Mouse (Mus musculus): ENCODE results near the gene Ssh3. TPM values are rescaled to one million over a fixed set of nuclear protein-coding genes. Genes with fewer than 3 reads are reported as not detected.

Ssh3 gene
- 23.2 and 32.7 TPM in 2 replicates for total RNA-seq (2017)

DNA sequence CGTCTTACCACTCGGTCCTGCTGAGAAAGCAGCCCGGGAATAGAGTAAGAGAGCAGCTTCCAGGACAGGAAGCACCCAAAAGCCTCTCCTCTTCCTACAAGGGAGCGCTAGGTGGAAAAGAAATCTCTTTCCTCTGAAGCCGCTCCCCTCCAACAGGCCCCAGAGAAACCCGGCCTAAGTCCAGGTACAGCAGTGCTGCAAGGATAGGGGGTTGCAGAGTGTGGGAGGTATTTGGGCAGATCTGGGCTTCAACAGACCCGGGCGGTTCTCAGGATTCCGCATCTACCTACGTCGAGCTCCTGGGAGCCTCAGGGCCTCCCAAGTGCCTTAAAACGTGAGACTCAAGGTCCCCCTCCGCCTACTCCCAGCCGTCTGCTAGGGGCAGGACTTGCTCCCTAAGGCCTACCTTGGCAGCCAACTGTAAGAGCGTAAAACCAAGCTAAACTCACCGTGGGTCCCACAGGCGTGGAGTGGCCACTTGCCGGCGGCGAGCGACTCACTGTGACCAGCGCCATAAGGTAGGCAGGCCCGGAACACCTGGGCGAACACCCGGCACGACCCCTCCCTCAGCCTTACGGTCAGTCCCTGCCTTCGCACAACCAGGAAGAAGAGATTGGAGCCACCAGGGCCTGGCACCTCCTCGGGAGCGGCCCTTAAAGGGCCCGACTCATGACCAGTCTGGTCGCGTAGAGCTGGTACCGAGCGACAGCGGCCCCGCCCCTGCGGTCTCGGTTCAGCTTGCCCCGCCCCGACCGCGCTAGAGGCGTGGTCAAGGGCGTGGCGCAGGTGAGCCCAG lies at the start of gene Ssh3:
TSS of gene Ssh3 (minus strand) at position 615 of the 796 bp plus-strand sequence.
- peak; percentile 81 to 83 for ATAC-seq (replicated peaks in 1 of 2; ENCODE audit: insufficient read depth in 1 of 2, low FRiP score in 2 of 2, low TSS enrichment in 1 of 2, low read depth in 1 of 2, poor library complexity in 2 of 2, severe bottlenecking in 2 of 2)

DNA sequence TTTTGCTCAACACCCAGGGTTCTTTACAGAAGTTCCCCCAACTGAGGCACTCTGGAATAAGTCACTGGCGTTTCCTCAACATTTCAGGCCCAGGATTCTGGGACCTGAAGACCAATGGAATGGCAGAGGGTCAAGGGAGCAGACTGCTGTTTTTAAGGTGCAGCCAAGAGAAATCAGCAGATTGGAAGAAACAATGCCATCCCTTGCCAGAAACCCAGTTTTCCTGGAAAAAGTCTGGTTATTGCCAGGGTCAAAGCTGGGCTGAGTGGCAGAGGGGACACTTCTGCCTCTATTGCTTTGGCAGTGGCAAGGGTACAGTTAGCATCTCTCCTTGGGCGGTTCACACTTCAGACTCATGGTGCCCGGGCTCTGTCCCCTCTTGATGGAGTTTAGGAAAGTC lies 48.2 kb upstream of the Ssh3 start:
- no peak for ATAC-seq (replicated peaks in 1 of 2; ENCODE audit: insufficient read depth in 1 of 2, low FRiP score in 2 of 2, low TSS enrichment in 1 of 2, low read depth in 1 of 2, poor library complexity in 2 of 2, severe bottlenecking in 2 of 2)

DNA sequence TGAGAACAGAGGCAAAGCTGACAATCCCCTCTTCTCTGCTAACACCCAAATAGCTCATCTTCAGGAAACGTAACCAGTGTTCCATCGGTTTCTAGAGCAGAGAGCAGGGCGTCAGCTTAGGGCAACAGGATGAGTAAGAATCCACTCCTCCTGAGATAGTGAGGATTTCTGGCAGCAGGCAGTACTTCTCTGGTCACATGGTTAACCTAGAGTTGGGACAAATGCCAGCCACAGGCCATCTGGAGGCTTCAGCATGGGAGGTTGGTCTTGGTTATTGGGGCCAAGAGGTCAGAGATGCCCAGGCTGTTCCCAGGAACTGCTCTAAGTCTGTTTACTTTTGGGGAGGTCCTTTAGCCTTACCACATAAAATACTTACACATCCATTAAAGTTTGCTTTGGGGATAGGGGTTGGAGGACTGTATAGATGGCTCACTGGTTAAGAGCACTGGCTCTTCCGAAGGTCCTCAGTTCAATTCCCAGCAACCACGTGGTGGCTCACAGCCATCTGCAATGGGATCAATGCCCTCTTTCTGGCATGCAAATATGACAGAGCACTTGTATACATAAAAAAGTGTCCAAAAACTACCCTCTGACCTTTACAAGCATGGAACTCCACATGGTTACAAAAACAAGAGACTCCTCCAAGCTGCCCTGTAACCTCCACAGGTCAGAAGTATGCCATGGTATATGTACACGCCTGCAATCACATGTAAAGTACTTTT lies 46.4 kb upstream of the Ssh3 start:
- ATAC-seq (replicated peaks in 1 of 2; ENCODE audit: insufficient read depth in 1 of 2, low FRiP score in 2 of 2, low TSS enrichment in 1 of 2, low read depth in 1 of 2, poor library complexity in 2 of 2, severe bottlenecking in 2 of 2): no peak; a peak in 1 of 4 replicates

DNA sequence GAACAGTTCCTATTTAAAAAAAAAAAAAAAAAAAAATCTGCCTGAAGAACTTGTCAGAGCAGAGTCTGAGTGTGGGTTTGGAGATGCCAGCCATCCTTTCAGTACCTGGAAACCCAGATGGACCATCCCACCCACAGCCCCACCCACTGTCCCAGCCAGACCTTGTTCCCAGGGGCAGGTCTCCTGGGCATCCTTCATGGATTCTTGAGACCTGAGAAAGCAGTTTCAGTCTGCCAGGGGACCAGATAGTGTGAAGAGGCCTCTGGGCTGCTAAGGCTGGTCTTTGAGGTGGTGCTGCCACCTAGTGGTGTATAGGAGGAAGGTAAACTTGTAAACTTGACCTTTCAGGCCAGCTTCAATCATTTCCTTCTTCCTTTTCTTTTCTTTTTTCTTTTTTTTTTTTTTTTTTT lies 40.8 kb upstream of the Ssh3 start:
- peak; percentile 61 to 68; a peak in 3 of 4 replicates for ATAC-seq (replicated peaks in 1 of 2; ENCODE audit: insufficient read depth in 1 of 2, low FRiP score in 2 of 2, low TSS enrichment in 1 of 2, low read depth in 1 of 2, poor library complexity in 2 of 2, severe bottlenecking in 2 of 2)

DNA sequence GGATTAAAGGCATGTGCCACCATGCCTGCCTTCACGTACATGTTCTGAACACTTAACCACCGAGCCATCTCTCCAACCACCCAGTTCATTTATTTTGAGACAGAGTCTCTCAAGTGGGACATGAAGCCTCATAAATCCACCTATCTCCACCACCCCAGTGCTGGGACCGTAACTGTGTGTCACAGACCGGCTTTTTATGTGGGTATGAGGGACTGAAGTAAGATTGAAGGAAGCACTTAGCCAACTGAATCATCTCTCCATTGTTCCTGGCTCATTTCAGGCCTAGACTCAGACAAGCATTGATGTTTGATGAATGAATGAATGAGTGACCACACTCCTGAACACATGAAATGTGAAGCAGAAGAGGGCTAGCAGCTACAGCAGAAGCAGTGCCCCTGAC lies 40.3 kb upstream of the Ssh3 start:
- no peak for ATAC-seq (replicated peaks in 1 of 2; ENCODE audit: insufficient read depth in 1 of 2, low FRiP score in 2 of 2, low TSS enrichment in 1 of 2, low read depth in 1 of 2, poor library complexity in 2 of 2, severe bottlenecking in 2 of 2)

DNA sequence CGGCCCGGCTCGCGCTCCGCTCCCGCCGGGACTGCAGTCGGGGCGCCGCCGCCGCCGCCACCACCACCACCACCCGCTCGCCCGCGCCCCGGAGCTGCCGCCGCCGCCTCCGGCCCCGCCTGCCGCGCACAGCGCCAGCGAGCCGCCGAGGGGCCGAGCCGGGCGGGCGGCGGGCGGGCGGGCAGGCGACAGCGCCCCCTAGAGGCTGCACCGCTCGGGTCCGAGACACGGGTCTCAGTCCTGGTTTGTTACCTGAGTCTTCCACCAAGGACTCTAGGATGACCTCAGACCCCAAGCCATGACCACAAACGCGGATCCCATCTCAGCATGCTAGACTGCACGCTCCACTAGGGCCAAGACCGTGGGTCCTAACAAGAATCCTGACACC lies 37.2 kb upstream of the Ssh3 start, which contains the start of gene Grk2:
TSS of gene Grk2 (minus strand) at position 33 of the 388 bp plus-strand sequence.
- 0 out of 4 replicates have a peak, but pooled peaks of 1 of the 2 experiments have one; percentile 29 for ATAC-seq (replicated peaks in 1 of 2; ENCODE audit: insufficient read depth in 1 of 2, low FRiP score in 2 of 2, low TSS enrichment in 1 of 2, low read depth in 1 of 2, poor library complexity in 2 of 2, severe bottlenecking in 2 of 2)

DNA sequence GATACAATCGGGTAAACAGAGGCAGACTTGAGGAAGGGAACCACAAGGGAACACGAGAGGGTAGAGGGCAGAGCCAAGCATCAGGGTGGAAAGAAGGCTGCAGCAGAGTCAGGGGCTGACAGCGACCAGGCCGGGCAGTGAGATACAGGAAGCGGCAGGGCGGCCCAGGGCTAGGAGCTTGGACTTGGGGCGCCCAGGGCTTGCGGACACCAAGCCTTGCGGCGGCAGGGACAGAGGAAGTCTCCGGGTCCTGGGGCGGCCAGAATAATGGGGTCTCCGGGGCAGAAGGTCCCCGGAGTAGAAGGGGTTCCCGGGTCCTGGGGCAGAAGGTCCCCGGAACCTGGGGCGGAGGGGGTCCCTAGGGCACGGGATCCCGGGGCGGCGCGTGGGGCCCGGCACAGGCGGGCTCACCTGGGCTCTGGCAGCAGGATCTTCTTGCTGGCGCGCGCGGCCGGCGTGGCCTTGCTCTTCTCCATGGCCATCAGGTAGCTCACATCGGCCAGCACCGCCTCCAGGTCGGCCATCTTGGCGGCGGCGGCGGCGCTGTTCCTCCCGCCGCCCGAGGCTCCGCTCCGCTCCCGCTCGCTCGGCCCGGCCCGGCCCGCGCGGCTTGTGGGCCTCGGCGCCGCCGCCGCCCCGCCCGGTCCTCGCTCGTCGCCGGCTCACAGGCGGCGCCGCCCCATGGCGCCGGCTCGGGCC lies 36.7 kb upstream of the Ssh3 start:
- no peak for ATAC-seq (replicated peaks in 1 of 2; ENCODE audit: insufficient read depth in 1 of 2, low FRiP score in 2 of 2, low TSS enrichment in 1 of 2, low read depth in 1 of 2, poor library complexity in 2 of 2, severe bottlenecking in 2 of 2)

DNA sequence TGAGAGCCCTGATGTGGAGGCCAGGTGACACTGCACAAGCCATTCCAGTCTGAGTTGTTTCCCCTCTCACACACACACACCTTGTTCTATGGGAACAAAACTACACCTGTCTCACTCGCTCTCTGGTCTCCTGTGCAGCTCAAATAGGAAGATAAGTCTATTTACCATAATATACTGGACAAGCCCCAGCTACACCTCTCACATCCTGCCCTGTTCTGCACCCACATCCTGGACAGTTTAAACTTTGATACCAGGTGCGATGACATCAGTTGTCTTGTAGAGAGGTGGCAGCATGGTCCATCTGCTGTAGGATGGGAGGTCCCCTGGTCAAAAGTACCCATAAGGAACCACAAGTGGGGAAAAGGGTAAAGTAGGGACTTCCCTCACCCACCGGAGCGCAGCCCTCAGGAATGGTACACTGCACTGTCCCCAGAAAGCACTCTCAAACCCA lies 35.9 kb upstream of the Ssh3 start:
- no peak for ATAC-seq (replicated peaks in 1 of 2; ENCODE audit: insufficient read depth in 1 of 2, low FRiP score in 2 of 2, low TSS enrichment in 1 of 2, low read depth in 1 of 2, poor library complexity in 2 of 2, severe bottlenecking in 2 of 2)

DNA sequence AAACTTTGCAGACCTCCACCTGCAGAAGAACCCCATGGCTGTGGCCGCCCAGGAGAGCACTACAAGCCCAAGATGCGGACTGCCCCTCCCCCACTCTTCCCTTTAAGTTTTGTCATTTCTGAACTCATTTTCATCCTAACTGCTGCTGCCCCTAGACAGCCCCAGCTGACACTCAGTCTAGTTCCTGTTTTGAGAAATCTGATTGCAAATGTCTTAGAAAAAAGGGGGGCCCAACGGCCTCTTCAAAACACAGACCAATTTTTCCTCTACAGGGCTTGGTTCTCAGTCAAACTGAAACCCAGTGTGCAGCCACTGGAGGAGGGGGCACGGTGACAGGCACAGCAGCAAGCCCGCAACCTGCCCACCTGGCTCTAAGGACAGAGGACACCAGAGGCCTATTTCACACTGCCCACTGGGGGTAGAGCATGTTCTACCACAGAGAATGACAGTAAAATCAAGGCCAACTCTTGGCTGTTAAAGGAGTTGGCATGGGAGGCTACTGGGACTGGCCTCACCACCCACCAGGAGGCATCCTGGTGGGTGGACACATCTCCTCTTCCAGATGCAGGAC lies 35.4 kb upstream of the Ssh3 start:
- no peak for ATAC-seq (replicated peaks in 1 of 2; ENCODE audit: insufficient read depth in 1 of 2, low FRiP score in 2 of 2, low TSS enrichment in 1 of 2, low read depth in 1 of 2, poor library complexity in 2 of 2, severe bottlenecking in 2 of 2)

DNA sequence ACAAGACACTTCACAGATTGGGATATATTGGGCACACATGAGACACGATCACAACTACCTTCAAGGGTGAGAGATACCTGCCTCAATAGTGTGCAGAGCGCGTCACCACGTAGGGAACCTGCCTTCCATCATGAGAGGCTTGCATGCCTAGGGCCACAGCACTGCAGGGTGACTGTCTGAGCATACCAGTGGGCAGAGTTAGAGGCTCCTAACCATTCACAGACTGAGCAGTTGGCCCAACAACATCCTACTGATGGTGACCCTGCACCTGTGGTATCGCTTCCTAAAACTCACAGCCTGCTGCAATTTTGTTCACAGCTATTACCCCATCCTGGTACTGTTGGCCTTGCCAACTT lies 34.6 kb upstream of the Ssh3 start:
- no peak for ATAC-seq (replicated peaks in 1 of 2; ENCODE audit: insufficient read depth in 1 of 2, low FRiP score in 2 of 2, low TSS enrichment in 1 of 2, low read depth in 1 of 2, poor library complexity in 2 of 2, severe bottlenecking in 2 of 2)

DNA sequence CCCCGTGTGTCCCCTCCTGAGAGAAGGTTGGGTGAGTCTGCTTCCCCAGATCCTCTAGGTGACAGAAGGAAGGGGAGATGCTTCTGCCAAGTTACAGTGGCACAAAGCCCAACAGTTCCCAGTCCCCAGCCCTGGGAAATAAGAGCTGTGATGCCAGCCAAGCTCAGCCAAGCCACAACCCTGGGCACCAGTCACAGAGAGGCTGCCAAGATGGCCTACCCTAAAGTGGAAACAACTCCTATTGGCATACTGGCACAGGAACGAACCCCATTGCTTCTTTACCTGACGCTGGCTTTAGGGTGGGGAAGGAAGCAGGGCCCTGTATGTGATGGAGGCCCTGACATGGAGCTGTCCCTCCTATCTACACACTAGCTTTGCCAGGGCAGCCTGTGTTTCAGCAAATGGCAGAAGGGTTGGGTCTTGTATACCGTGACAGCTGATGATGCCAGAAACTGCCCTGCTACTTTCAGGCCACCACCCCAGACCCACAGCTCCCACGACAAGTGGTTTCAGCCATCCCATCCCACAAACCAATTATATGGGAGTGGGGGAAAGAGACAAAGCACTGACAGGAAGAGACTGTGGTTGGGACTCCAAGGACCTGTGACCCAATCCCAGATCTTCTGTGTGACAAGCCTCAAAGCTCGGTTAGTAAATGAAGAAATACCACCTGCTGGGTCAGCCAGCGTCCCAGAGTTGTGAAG lies 34.1 kb upstream of the Ssh3 start:
- no peak for ATAC-seq (replicated peaks in 1 of 2; ENCODE audit: insufficient read depth in 1 of 2, low FRiP score in 2 of 2, low TSS enrichment in 1 of 2, low read depth in 1 of 2, poor library complexity in 2 of 2, severe bottlenecking in 2 of 2)

DNA sequence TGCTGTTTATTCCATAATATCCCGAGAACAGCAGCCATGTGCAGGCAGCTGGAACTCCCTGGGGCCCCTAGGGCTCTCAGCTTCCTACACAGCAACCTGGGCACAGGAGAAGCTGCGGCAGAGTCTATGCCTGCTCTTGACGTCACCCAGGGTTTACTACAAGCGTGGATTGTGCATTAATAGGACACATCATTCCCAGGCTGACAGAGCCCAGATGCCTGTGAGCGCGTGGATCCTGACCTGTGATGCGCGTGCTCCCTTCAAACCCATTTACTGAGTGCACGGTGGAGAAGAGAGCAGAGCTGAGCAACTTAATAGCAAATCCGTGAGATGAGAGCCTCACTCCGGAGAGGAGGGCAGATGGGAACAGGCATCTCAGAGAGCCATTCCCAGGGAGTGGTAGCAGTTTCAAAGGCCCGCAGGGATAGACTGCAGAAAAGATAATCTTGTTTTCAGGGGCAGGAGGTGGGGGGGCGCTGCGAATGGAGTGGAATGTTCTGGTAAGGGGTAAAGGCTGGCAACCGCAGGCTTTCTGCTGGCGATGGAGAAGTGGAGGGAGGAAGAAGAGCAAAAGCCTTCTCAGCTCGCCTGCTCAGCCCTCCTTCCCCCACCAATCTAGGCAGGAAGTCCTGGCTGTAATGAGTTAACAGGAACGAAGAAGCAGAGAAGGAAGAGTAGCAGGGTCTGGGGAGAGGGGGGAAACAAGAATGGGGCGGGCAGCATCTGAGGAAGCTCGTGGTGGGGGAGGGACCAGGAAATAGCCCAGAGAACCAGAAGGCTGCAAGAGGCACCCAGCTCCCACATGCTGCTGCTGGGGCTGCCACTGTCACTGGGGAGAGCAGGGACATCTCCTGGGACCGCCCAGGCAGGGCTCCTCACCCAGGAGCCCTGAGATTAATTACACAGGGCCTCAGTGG lies 33.0 kb upstream of the Ssh3 start:
- peak; percentile 40 to 60 for ATAC-seq (replicated peaks in 1 of 2; ENCODE audit: insufficient read depth in 1 of 2, low FRiP score in 2 of 2, low TSS enrichment in 1 of 2, low read depth in 1 of 2, poor library complexity in 2 of 2, severe bottlenecking in 2 of 2)

DNA sequence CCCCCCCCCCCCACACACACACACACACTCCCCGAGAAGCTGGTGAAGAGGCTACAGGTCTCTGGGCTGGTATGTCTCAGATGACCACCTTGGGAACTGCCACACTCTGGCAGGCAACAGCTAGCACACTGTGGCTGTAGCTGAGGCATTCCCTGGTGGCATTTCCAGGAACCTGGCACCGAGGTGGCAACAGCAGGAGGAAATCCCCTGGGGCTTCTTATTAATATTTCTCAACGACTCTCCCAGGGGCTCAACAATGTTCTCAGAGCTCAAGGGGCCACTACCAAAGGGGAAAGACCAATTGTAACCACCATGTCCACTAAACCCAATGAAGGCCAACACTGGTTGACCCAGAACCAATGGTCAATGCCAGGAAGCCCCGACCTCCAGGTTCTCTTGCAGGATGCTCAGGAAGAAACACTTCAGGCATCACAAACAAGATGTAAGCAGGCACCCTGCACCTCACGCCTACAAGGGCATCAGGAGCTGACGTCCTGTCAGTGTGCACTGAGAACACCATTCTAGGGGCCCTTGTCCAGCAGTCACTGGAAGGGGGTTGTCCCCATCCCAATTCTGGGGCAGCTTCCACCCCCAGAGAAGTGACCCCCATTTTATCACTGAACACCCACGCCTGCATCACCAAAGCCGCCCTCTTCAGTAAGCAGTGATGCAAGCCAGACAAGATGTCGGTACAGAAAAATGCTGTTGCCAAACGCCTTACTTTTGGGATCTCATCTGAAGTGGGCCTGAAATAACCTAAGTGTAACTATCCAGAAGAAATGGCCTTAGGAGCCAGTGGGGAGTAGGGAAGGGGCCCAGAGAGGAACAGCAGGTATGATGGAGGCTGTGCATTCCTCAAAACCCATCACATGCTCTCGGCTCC lies 32.1 kb upstream of the Ssh3 start:
- ATAC-seq (replicated peaks in 1 of 2; ENCODE audit: insufficient read depth in 1 of 2, low FRiP score in 2 of 2, low TSS enrichment in 1 of 2, low read depth in 1 of 2, poor library complexity in 2 of 2, severe bottlenecking in 2 of 2): no peak

DNA sequence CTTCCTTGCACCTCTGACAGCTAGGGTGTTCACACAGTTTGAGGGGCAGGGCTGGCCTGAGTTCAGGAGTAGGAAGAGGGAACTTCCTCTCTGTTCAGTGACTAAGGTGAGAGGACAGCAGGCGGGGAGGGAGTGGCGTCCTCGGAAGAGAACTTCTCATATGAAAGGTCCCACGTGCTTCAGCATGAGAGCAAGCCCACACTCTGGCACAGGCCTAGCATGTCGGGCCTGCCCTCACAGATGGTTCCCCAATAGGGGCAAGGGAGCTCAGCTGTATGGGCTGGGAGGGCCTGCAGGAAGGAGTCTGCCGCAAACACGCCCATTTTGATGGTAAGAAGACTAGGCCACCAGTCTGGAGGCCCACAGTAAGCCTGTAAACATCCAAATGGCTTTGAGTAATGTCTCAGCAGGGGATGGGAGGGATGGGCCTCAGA lies 31.3 kb upstream of the Ssh3 start:
- peak; percentile 81 to 82 for ATAC-seq (replicated peaks in 1 of 2; ENCODE audit: insufficient read depth in 1 of 2, low FRiP score in 2 of 2, low TSS enrichment in 1 of 2, low read depth in 1 of 2, poor library complexity in 2 of 2, severe bottlenecking in 2 of 2)

DNA sequence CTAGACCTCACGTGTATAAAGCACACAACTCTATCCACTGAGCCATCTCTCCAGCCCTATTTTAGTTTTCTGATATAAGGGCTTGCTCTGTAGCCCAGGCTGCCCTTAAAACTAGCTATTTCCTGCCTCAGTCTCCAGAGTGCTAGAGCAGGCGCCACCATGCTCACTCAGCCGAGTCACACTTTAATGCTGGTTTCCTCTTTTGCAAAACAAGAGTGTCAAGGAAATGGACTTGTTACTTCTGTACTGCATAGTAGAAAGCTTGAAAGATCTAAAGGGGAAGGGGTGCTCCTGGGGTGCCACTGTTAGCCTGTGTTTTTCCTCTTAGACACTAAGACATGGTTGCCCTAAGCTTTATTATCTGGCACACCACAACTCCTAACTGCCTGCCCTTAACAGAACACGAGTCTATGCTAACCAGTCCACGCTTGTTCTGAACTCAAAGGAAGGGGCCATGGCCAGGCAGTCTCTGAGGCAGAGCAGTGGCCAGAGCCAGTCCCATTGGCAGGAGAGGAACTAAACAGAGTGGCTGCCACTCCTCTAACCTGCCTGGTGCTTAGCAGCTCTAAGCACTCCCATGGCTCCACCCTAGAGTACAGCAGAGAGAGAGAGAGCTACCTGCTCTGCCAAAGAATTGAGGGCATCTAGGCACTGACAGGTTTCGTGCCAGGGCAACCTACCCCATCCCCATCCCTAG lies 30.7 kb upstream of the Ssh3 start:
- ATAC-seq (replicated peaks in 1 of 2; ENCODE audit: insufficient read depth in 1 of 2, low FRiP score in 2 of 2, low TSS enrichment in 1 of 2, low read depth in 1 of 2, poor library complexity in 2 of 2, severe bottlenecking in 2 of 2): peak; percentile 14 to 23; a peak in 3 of 4 replicates

Data from hematopoietic stem cell, adult 5-6 weeks (primary cell).